Mouse (Mus musculus) lung, postnatal 0 days (tissue): Measurements from ENCODE around the gene Chchd4. TPM values are rescaled to one million over a fixed set of nuclear protein-coding genes. Genes with fewer than 3 reads are reported as not detected.

ENCODE experiments used
- ATAC-seq: fragments of 200-750 bp; cut with Nextera tagmentation; 2 replicates; pipeline ENCODE4 v1.8.0; 2017; ENCODE audit warnings: moderate library complexity
- DNase-seq: peaks from one replicate; pipeline ENCODE4 v3.0.0-alpha.2; 2016; ENCODE audit warnings: low spot score
- H3K27ac ChIP-seq: fragments of 300-500 bp; sonication (generic); 2 replicates; pipeline ENCODE4 v1.5.1; 2014; ENCODE audit warnings: antibody characterized with exemption, mild to moderate bottlenecking, low read length, mixed read lengths
- H3K27me3 ChIP-seq: fragments of 300-500 bp; sonication (generic); replicated peaks from 2 replicates; pipeline ENCODE4 v1.6.1; 2014; ENCODE audit warnings: low read length, mixed read lengths; ENCODE audit not compliant: insufficient read depth
- H3K36me3 ChIP-seq: fragments of 300-500 bp; sonication (generic); 2 replicates; pipeline ENCODE4 v1.6.1; 2014; ENCODE audit warnings: low read length, mixed read lengths; ENCODE audit not compliant: insufficient read depth
- H3K4me1 ChIP-seq: fragments of 300-500 bp; sonication (generic); 2 replicates; pipeline ENCODE4 v1.6.1; 2014; ENCODE audit warnings: antibody characterized with exemption, low read depth, low read length, mixed read lengths; ENCODE audit not compliant: insufficient read depth
- H3K4me2 ChIP-seq: fragments of 300-500 bp; sonication (generic); replicated peaks from 2 replicates; pipeline ENCODE4 v1.6.1; 2014; ENCODE audit warnings: low read depth, mild to moderate bottlenecking, low read length, moderate library complexity, mixed read lengths
- H3K4me3 ChIP-seq: fragments of 300-500 bp; sonication (generic); 2 replicates; pipeline ENCODE4 v1.5.1; 2014; ENCODE audit warnings: low read depth, low read length
- H3K9ac ChIP-seq: fragments of 300-500 bp; sonication (generic); replicated peaks from 2 replicates; pipeline ENCODE4 v1.6.1; 2014; ENCODE audit warnings: low read depth, mild to moderate bottlenecking
- H3K9me3 ChIP-seq: fragments of 300-500 bp; sonication (generic); 2 replicates; pipeline ENCODE4 v1.6.1; 2016; ENCODE audit warnings: low read length, mixed read lengths
- CTCF ChIP-seq: IDR thresholded peaks from 2 replicates; pipeline ENCODE4 v1.5.1; 2016; ENCODE audit warnings: antibody characterized with exemption, mild to moderate bottlenecking
- EP300 ChIP-seq: IDR thresholded peaks from 2 replicates; pipeline ENCODE4 v1.6.1; 2016; ENCODE audit warnings: antibody characterized with exemption, mild to moderate bottlenecking, control low read depth
- WGBS: fragments of 180-500 bp; shearing (Covaris S2); extraction: QIAGEN DNeasy Blood & Tissue Kit; methylation state at CpG from one replicate; pipeline ENCODE4 v1.1.7; 2014; 5-methylcytosine and 5-hydroxymethylcytosine counted together
- polyA plus RNA-seq: library from polyadenylated mRNA; unstranded; fragments of >200 nt; fragmentation: Nextera tagmentation; extraction: Ambion mirVana; gene quantifications from 2 replicates; pipeline ENCODE4 v1.2.1, GENCODE M21; 2015

Chchd4 gene
- polyA plus RNA-seq, 1 experiment from 2014 or later = 16.5 TPM

- Histone ChIP-seq H3K4me1 (peaks cover 4% of the 10 kb centered on the region; the same call in 1 of the 2 replicates), H3K9ac (no peak overlapping the region), H3K36me3 (peaks cover 14% of the 10 kb centered on the region), H3K4me2 (no peak overlapping the region), H3K27me3 (no peaks in the 10 kb centered on the region), H3K27ac (no peak overlapping the region), H3K9me3 (no peaks in the 10 kb centered on the region), H3K4me3 (no peak overlapping the region)
- 72% methylated on average over 10 of the region's 10 CpGs for WGBS
- ATAC-seq (no peak), DNase-seq (no peak)
- no peak for TF ChIP-seq CTCF
- no peak for TF ChIP-seq EP300
These were observed 19.7 kb upstream of the Chchd4 start for GRCm38 (mm10) chr6:91493053-91493452.

- ATAC-seq = no peak
These were observed 17.7 kb upstream of the Chchd4 start for GRCm38 (mm10) chr6:91491004-91491403.

GRCm38 (mm10) chr6:91489872-91490271 is 16.5 kb upstream of the Chchd4 start:
- no peak overlapping the region for H3K4me3 ChIP-seq
- no peak for DNase-seq
- no peaks in the 10 kb centered on the region for H3K27me3 ChIP-seq
- no peak overlapping the region for H3K4me2 ChIP-seq
- 86% methylated on average over 10 of the region's 10 CpGs for WGBS
- H3K36me3 ChIP-seq = peaks cover 21% of the 10 kb centered on the region; the same call in 1 of the 2 replicates
- TF ChIP-seq EP300 (no peak), CTCF (no peak)
- no peak for ATAC-seq
- H3K9me3 ChIP-seq = no peaks in the 10 kb centered on the region
- H3K4me1 ChIP-seq = peaks cover 4% of the 10 kb centered on the region; the same call in 1 of the 2 replicates
- peak overlapping the region; percentile 86 for H3K27ac ChIP-seq
- H3K9ac ChIP-seq = no peak overlapping the region

More at GRCm38 (mm10) chr6:91491004-91491403, 17.7 kb upstream of the Chchd4 start:
- H3K9ac ChIP-seq = no peak overlapping the region
- peaks cover 4% of the 10 kb centered on the region; the same call in 1 of the 2 replicates for H3K4me1 ChIP-seq
- H3K36me3 ChIP-seq = peaks cover 16% of the 10 kb centered on the region; the same call in 1 of the 2 replicates
- H3K9me3 ChIP-seq = no peaks in the 10 kb centered on the region
- no peaks in the 10 kb centered on the region for H3K27me3 ChIP-seq
- WGBS = 44% methylated on average over 6 of the region's 6 CpGs
- no peak overlapping the region for H3K4me2 ChIP-seq
- DNase-seq = peak; percentile 31
- H3K4me3 ChIP-seq = no peak overlapping the region
- 0 out of 2 replicates have a peak overlapping the region, but pooled peaks have one; percentile 2 for H3K27ac ChIP-seq
- TF ChIP-seq CTCF = no peak

GRCm38 (mm10) chr6:91488496-91489212 is 15.3 kb upstream of the Chchd4 start:
- peak; percentile 95 for ATAC-seq
- no peaks in the 10 kb centered on the region for H3K27me3 ChIP-seq
- peaks cover 4% of the 10 kb centered on the region; the same call in 1 of the 2 replicates for H3K4me1 ChIP-seq
- no peak overlapping the region for H3K4me2 ChIP-seq
- H3K27ac ChIP-seq = peak overlapping the region; percentile 86
- peak; percentile 99 for DNase-seq
- 34% methylated on average over 9 of the region's 9 CpGs for WGBS
- H3K36me3 ChIP-seq = peaks cover 28% of the 10 kb centered on the region; the same call in 1 of the 2 replicates
- no peak overlapping the region for H3K9ac ChIP-seq
- H3K9me3 ChIP-seq = no peaks in the 10 kb centered on the region
- no peak overlapping the region for H3K4me3 ChIP-seq
- no peak for TF ChIP-seq CTCF
- peak; percentile 90 for TF ChIP-seq EP300

- 86% methylated on average over 15 of the region's 15 CpGs for WGBS
- DNase-seq = no peak
- TF ChIP-seq CTCF = no peak
- no peak for TF ChIP-seq EP300
- peaks cover 4% of the 10 kb centered on the region; the same call in 1 of the 2 replicates for H3K4me1 ChIP-seq
- no peaks in the 10 kb centered on the region for H3K27me3 ChIP-seq
- H3K27ac ChIP-seq = no peak overlapping the region
- no peak overlapping the region for H3K9ac ChIP-seq
- H3K4me3 ChIP-seq = no peak overlapping the region
- no peaks in the 10 kb centered on the region for H3K9me3 ChIP-seq
- ATAC-seq = no peak
- H3K36me3 ChIP-seq = peaks cover 35% of the 10 kb centered on the region
- no peak overlapping the region for H3K4me2 ChIP-seq
These were observed 13.5 kb upstream of the Chchd4 start for GRCm38 (mm10) chr6:91486736-91487453.

GRCm38 (mm10) chr6:91483371-91483770 is 10.0 kb upstream of the Chchd4 start:
- Histone ChIP-seq H3K27me3 (no peaks in the 10 kb centered on the region), H3K36me3 (peaks cover 60% of the 10 kb centered on the region), H3K4me3 (no peak overlapping the region), H3K4me2 (no peak overlapping the region), H3K9me3 (no peaks in the 10 kb centered on the region), H3K9ac (no peak overlapping the region), H3K27ac (no peak overlapping the region), H3K4me1 (no peaks in the 10 kb centered on the region; the same call in 1 of the 2 replicates)
- TF ChIP-seq EP300 = no peak
- no peak for TF ChIP-seq CTCF
- 92% methylated on average over 2 of the region's 2 CpGs for WGBS
- ATAC-seq (0 out of 2 replicates have a peak, but pooled peaks have one; percentile 15), DNase-seq (no peak)
